Mouse (Mus musculus) liver, adult 2 months (tissue): Measurements from ENCODE around the gene Slc12a1. TPM values are rescaled to one million over a fixed set of nuclear protein-coding genes. Genes with fewer than 3 reads are reported as not detected.

Experiments used
- DNase-seq: peaks from one replicate; pipeline ENCODE4 v3.0.0-alpha.2; 2011; ENCODE audit warnings: low read depth, low spot score; ENCODE audit errors: extremely low read depth
- H3K27ac ChIP-seq: fragments of 200-500 bp; replicated peaks from 2 replicates; pipeline ENCODE4 v1.5.1; 2012; ENCODE audit warnings: low read depth, mild to moderate bottlenecking, control low read depth, inconsistent platforms, low read length; ENCODE audit not compliant: insufficient read depth
- H3K27me3 ChIP-seq: fragments of 200-500 bp; 2 replicates; pipeline ENCODE4 v1.6.1; 2012; ENCODE audit warnings: mild to moderate bottlenecking, moderate library complexity, low read length, inconsistent platforms; ENCODE audit not compliant: control insufficient read depth, insufficient read depth
- H3K36me3 ChIP-seq: fragments of 200-500 bp; 2 replicates; pipeline ENCODE4 v1.6.1; 2012; ENCODE audit warnings: low read length, inconsistent platforms; ENCODE audit not compliant: control insufficient read depth, insufficient read depth
- H3K4me1 ChIP-seq: fragments of 200-500 bp; 2 replicates; pipeline ENCODE4 v1.6.1; 2011; ENCODE audit warnings: low read length; ENCODE audit not compliant: control insufficient read depth, insufficient read depth
- H3K4me3 ChIP-seq: fragments of 200-500 bp; 2 replicates; pipeline ENCODE4 v1.5.1; 2011; ENCODE audit warnings: low read depth, mild to moderate bottlenecking, control low read depth, low read length, moderate library complexity; ENCODE audit not compliant: insufficient read depth
- H3K79me2 ChIP-seq: fragments of 200-500 bp; 2 replicates; pipeline ENCODE4 v1.6.1; 2012; ENCODE audit warnings: inconsistent platforms, mild to moderate bottlenecking, low read length, moderate library complexity; ENCODE audit not compliant: control insufficient read depth, insufficient read depth
- H3K9ac ChIP-seq: fragments of 200-500 bp; 2 replicates; pipeline ENCODE4 v1.6.1; 2012; ENCODE audit warnings: low read depth, mild to moderate bottlenecking, control low read depth, inconsistent platforms, low read length
- CTCF ChIP-seq: fragments of 200-500 bp; IDR thresholded peaks from 2 replicates; pipeline ENCODE4 v1.5.1; 2011; ENCODE audit warnings: low read depth, low read length, control low read depth
- POLR2A ChIP-seq: fragments of 200-500 bp; IDR thresholded peaks from 2 replicates; pipeline ENCODE4 v1.6.1; 2011; ENCODE audit warnings: low read length, control low read depth; ENCODE audit not compliant: insufficient read depth; ENCODE audit errors: extremely low read depth
- WGBS: fragments of 180-500 bp; shearing (Covaris S2); methylation state at CpG from one replicate; pipeline ENCODE4 v1.1.7; 2018; 5-methylcytosine and 5-hydroxymethylcytosine counted together
- polyA plus RNA-seq: library from polyadenylated mRNA; depleted of rRNA; stranded (reverse); fragments of >200 nt; gene quantifications from 2 replicates; pipeline ENCODE4 v1.2.3, GENCODE M21; 2012
- total RNA-seq: library from RNA; depleted of rRNA; stranded (reverse); fragments of >200 nt; gene quantifications from 2 replicates; pipeline ENCODE4 v1.2.3, GENCODE M21; 2014

Gene Slc12a1
- total and polyA plus RNA-seq, 2 experiments, result not detected

GRCm38 (mm10) chr2:125178225-125178798 lies 26.0 kb downstream of the Slc12a1 start:
- Histone ChIP-seq H3K27me3 (no peaks in the 10 kb centered on the region), H3K4me1 (no peaks in the 10 kb centered on the region), H3K9ac (no peak overlapping the region), H3K27ac (no peak overlapping the region), H3K36me3 (no peaks in the 10 kb centered on the region), H3K4me3 (no peak overlapping the region), H3K79me2 (no peaks in the 10 kb centered on the region)
- DNase-seq, result no peak
- no peak for TF ChIP-seq CTCF
- TF ChIP-seq POLR2A, result no peak
- WGBS, result 87% methylated on average over 7 of the region's 7 CpGs

- Histone ChIP-seq H3K9ac (no peak overlapping the region), H3K36me3 (no peaks in the 10 kb centered on the region), H3K4me1 (no peaks in the 10 kb centered on the region), H3K27ac (no peak overlapping the region), H3K4me3 (no peak overlapping the region), H3K79me2 (no peaks in the 10 kb centered on the region), H3K27me3 (no peaks in the 10 kb centered on the region)
- 91% methylated on average over 11 of the region's 11 CpGs for whole genome bisulfite sequencing
- DNase-seq, result no peak
- TF ChIP-seq CTCF, result no peak
- TF ChIP-seq POLR2A, result no peak
Measured at GRCm38 (mm10) chr2:125187904-125188303, 35.6 kb downstream of the Slc12a1 start.

- H3K9ac ChIP-seq, result no peak overlapping the region
- TF ChIP-seq CTCF (peak; percentile 79), POLR2A (no peak)
- 3% methylated on average over 2 of the region's 2 CpGs for WGBS
- H3K27me3 ChIP-seq, result no peaks in the 10 kb centered on the region
- H3K36me3 ChIP-seq, result no peaks in the 10 kb centered on the region
- H3K79me2 ChIP-seq, result no peaks in the 10 kb centered on the region
- peak; percentile 45 for DNase-seq
- no peaks in the 10 kb centered on the region for H3K4me1 ChIP-seq
- H3K27ac ChIP-seq, result no peak overlapping the region
- H3K4me3 ChIP-seq, result no peak overlapping the region
Measured at GRCm38 (mm10) chr2:125189197-125189596, 36.9 kb downstream of the Slc12a1 start.

GRCm38 (mm10) chr2:125192905-125193304 lies 40.6 kb downstream of the Slc12a1 start:
- Histone ChIP-seq H3K27me3 (no peaks in the 10 kb centered on the region), H3K4me3 (no peak overlapping the region), H3K9ac (no peak overlapping the region), H3K36me3 (no peaks in the 10 kb centered on the region), H3K4me1 (no peaks in the 10 kb centered on the region), H3K79me2 (no peaks in the 10 kb centered on the region), H3K27ac (no peak overlapping the region)
- no peak for DNase-seq
- TF ChIP-seq POLR2A (no peak), CTCF (no peak)

- no peak for DNase-seq
- no peaks in the 10 kb centered on the region for H3K36me3 ChIP-seq
- H3K4me3 ChIP-seq, result no peak overlapping the region
- TF ChIP-seq CTCF, result no peak
- whole genome bisulfite sequencing, result 74% methylated on average over 7 of the region's 7 CpGs
- H3K27ac ChIP-seq, result no peak overlapping the region
- H3K79me2 ChIP-seq, result no peaks in the 10 kb centered on the region
- H3K27me3 ChIP-seq, result no peaks in the 10 kb centered on the region
- no peaks in the 10 kb centered on the region for H3K4me1 ChIP-seq
- H3K9ac ChIP-seq, result no peak overlapping the region
Measured at GRCm38 (mm10) chr2:125196771-125197170, 44.5 kb downstream of the Slc12a1 start.

GRCm38 (mm10) chr2:125208894-125209596 lies 56.7 kb downstream of the Slc12a1 start:
- TF ChIP-seq POLR2A, result no peak
- no peak for TF ChIP-seq CTCF
- Histone ChIP-seq H3K36me3 (no peaks in the 10 kb centered on the region), H3K4me1 (no peaks in the 10 kb centered on the region), H3K27ac (no peak overlapping the region), H3K79me2 (no peaks in the 10 kb centered on the region), H3K4me3 (no peak overlapping the region), H3K9ac (no peak overlapping the region), H3K27me3 (no peaks in the 10 kb centered on the region; the same call in 1 of the 2 replicates)
- WGBS, result 85% methylated on average over 14 of the region's 14 CpGs
- DNase-seq, result no peak
